ENCODE assay signal across 12 mouse cellular contexts in the genomic region with DNA sequence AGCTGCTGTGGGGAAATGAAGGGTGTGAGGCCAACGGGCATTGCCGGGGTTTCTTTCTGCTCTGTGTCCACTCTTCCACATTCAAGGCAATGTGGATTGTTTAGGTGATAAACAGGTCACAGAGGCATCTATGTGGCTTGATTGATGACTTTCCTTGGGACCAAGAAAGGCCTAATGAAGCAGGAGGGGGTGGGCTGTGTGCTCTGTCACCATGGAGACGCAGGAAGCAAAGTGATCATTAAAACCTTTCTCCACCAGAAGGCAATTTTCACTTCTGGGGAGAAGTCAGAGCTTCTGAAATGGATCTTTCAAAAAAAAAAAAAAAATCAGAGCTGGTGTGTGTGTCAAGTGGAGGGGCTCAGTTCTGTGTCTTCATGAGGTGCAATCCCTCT. TPM values are rescaled to one million over a fixed set of nuclear protein-coding genes. Genes with fewer than 3 reads are reported as not detected.
A peak's percentile ranks its signal among the peaks of the same experiment; 100 is the strongest.
DNase-seq lines count a peak whose midpoint lies in the region; ATAC-seq lines count a peak whose summit lies in the region.
"Had no signal": no experiment of that assay in that cellular context is flagged by ENCODE, and none has a peak within 500 bp of the region (broad histone marks: within the 10 kb centered on the region; RNA-seq: fewer than 3 reads in every experiment).

No protein-coding gene starts in this region.

- no peaks in the 10 kb centered on the region for H3K9me3 ChIP-seq in kidney, embryonic 15.5 days (replicated peaks)
- no peaks in the 10 kb centered on the region for H3K9me3 ChIP-seq in forebrain, embryonic 13.5 days (replicated peaks)
- no peaks in the 10 kb centered on the region for H3K9me3 ChIP-seq in limb, embryonic 10.5 days (replicated peaks)
- H3K9me3 ChIP-seq in neural tube, embryonic 13.5 days: no peaks in the 10 kb centered on the region
- H3K9me3 ChIP-seq: heart, embryonic 15.5 days; megakaryocyte, embryonic 14.5 days had no signal

- peaks cover 15% of the 10 kb centered on the region for H3K4me1 ChIP-seq in kidney, embryonic 15.5 days
- peaks cover 30% of the 10 kb centered on the region for H3K4me1 ChIP-seq in forebrain, embryonic 13.5 days
- H3K4me1 ChIP-seq in limb, embryonic 10.5 days: peaks cover 47% of the 10 kb centered on the region
- H3K4me1 ChIP-seq in neural tube, embryonic 13.5 days (replicated peaks): peaks cover 47% of the 10 kb centered on the region

- H3K27ac ChIP-seq in kidney, embryonic 15.5 days: no peak overlapping the region
- peak overlapping the region; percentile 83 for H3K27ac ChIP-seq in forebrain, embryonic 13.5 days
- H3K27ac ChIP-seq in limb, embryonic 10.5 days: peak overlapping the region; percentile 90
- H3K27ac ChIP-seq in neural tube, embryonic 13.5 days (replicated peaks): peak overlapping the region; percentile 92
- H3K27ac ChIP-seq: heart, embryonic 15.5 days had no signal

- no peaks in the 10 kb centered on the region for H3K36me3 ChIP-seq in kidney, embryonic 15.5 days
- no peaks in the 10 kb centered on the region for H3K36me3 ChIP-seq in forebrain, embryonic 13.5 days (ENCODE audit: poor library complexity, severe bottlenecking)
- H3K36me3 ChIP-seq in limb, embryonic 10.5 days: no peaks in the 10 kb centered on the region
- H3K36me3 ChIP-seq in neural tube, embryonic 13.5 days: peaks cover 6% of the 10 kb centered on the region; the same call in 1 of the 2 replicates
- H3K36me3 ChIP-seq: heart, embryonic 15.5 days had no signal

- H3K9ac ChIP-seq in kidney, embryonic 15.5 days: no peak overlapping the region
- peak overlapping the region; percentile 92 for H3K9ac ChIP-seq in forebrain, embryonic 13.5 days
- peak overlapping the region; percentile 96 for H3K9ac ChIP-seq in neural tube, embryonic 13.5 days
- H3K9ac ChIP-seq: heart, embryonic 15.5 days had no signal

- peaks cover 40% of the 10 kb centered on the region for H3K27me3 ChIP-seq in kidney, embryonic 15.5 days
- no peaks in the 10 kb centered on the region for H3K27me3 ChIP-seq in forebrain, embryonic 13.5 days
- H3K27me3 ChIP-seq in limb, embryonic 10.5 days (ENCODE audit: low read depth, poor library complexity, severe bottlenecking): peaks cover 17% of the 10 kb centered on the region
- H3K27me3 ChIP-seq in neural tube, embryonic 13.5 days: peaks cover 5% of the 10 kb centered on the region; the same call in 1 of the 2 replicates

- WGBS in kidney, embryonic 15.5 days: 14% methylated on average over 3 of the region's 3 CpGs
- 24% methylated on average over 3 of the region's 3 CpGs for WGBS in forebrain, embryonic 13.5 days
- WGBS in limb, embryonic 10.5 days: 10% methylated on average over 3 of the region's 3 CpGs
- 9% methylated on average over 3 of the region's 3 CpGs for whole genome bisulfite sequencing in neural tube, embryonic 13.5 days

- 0 out of 2 replicates have a peak overlapping the region, but pooled peaks have one; percentile 29 for H3K4me3 ChIP-seq in kidney, embryonic 15.5 days (replicated peaks)
- peak overlapping the region; percentile 69 for H3K4me3 ChIP-seq in forebrain, embryonic 13.5 days
- peak overlapping the region; percentile 59 for H3K4me3 ChIP-seq in limb, embryonic 10.5 days
- H3K4me3 ChIP-seq in neural tube, embryonic 13.5 days: peak overlapping the region; percentile 74

- H3K4me2 ChIP-seq in kidney, embryonic 15.5 days: no peak overlapping the region
- peak overlapping the region; percentile 92 for H3K4me2 ChIP-seq in forebrain, embryonic 13.5 days
- H3K4me2 ChIP-seq in neural tube, embryonic 13.5 days: peak overlapping the region; percentile 87

- no peak for DNase-seq in kidney, postnatal 14 days
- DNase-seq in limb, embryonic 10.5 days (ENCODE audit: low spot score): no peak
- DNase-seq in frontal cortex, postnatal 36 days (ENCODE audit: low spot score in 2 of 2): no peak
- DNase-seq in gastrocnemius, postnatal 4 days (ENCODE audit: low spot score in 2 of 2): no peak
- DNase-seq in right cerebral cortex, postnatal 25 days: no peak
- DNase-seq: adrenal gland, postnatal 10 days; kidney, adult 18-20 months had no signal

- no peak for ATAC-seq in kidney, embryonic 15.5 days (replicated peaks; ENCODE audit: low FRiP score)
- peak; percentile 13 for ATAC-seq in forebrain, embryonic 13.5 days
- ATAC-seq in neural tube, embryonic 13.5 days (ENCODE audit: low read depth): peak; percentile 34

RNA-seq across cellular contexts. Expression of gene Phactr3, which starts 24.2 kb away (rescaled TPM):
- 0.85 and 1.5 TPM in 2 replicates for polyA plus RNA-seq in kidney, embryonic 15.5 days (2015; fragmentation: Nextera tagmentation; extraction: Ambion mirVana)
- 27.0 and 29.9 TPM in 2 replicates for polyA plus RNA-seq in forebrain, embryonic 13.5 days (2015; fragmentation: Nextera tagmentation; extraction: Ambion mirVana)
- polyA plus RNA-seq in limb, embryonic 10.5 days (2016; fragmentation: Nextera tagmentation; extraction: Ambion mirVana): 8.1 and 8.3 TPM in 2 replicates
- polyA plus RNA-seq in neural tube, embryonic 13.5 days (2015; fragmentation: Nextera tagmentation; extraction: Ambion mirVana): 40.4 and 41.2 TPM in 2 replicates
- total RNA-seq in gastrocnemius, postnatal 4 days (2021): under 1 TPM; 0.17 to 0.29 TPM
